Mouse (Mus musculus): ENCODE results near the gene Il27ra. TPM values are rescaled to one million over a fixed set of nuclear protein-coding genes. Genes with fewer than 3 reads are reported as not detected.
A peak's percentile ranks its signal among the peaks of the same experiment; 100 is the strongest.
"Not testable (repeated sequence)": the region's sequence is repeated elsewhere in the genome, so short reads cannot be mapped to it uniquely, and the experiment has no call there.

Il27ra gene
- polyA plus RNA-seq, 1 experiment = 0.49 TPM

DNA sequence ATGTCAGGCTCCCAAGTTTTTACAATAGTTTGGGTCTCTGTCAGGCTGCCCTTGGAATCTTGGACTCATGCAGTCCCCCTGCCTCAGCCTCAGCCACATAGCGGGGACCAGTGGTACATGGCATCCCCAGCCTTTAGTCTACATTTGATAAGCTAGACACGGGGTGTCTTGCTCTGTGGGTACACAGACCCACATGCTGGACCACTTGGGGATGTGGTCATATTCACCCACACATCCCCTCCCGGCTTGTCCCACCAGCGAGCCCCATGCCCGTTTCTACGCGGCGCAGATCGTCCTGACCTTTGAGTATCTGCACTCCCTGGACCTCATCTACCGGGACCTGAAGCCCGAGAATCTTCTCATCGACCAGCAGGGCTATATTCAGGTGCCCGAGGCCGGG lies 52.2 kb downstream of the Il27ra start:
- TF ChIP-seq FOSL1 (IDR thresholded peaks at IDR 0.05; ENCODE audit: insufficient read depth, low read length, poor library complexity, severe bottlenecking) (no peak), CEBPB (IDR thresholded peaks at IDR 0.05; ENCODE audit: low read depth) (no peak), MYOG (IDR thresholded peaks at IDR 0.05; ENCODE audit: control insufficient read depth, extremely low read depth, insufficient read length) (no peak), MAX (IDR thresholded peaks at IDR 0.05) (no peak), CTCF (IDR thresholded peaks at IDR 0.05; ENCODE audit: control insufficient read depth, insufficient read depth, insufficient read length) (no peak), USF1 (IDR thresholded peaks at IDR 0.05; ENCODE audit: low read depth) (no peak), MYOD1 (IDR thresholded peaks at IDR 0.05; ENCODE audit: control insufficient read depth, insufficient read length, low read depth) (no peak)
- Histone ChIP-seq H3K79me2 (ENCODE audit: control insufficient read depth, insufficient read depth) (no peaks in the 10 kb centered on the region), H3K36me3 (ENCODE audit: control insufficient read depth, insufficient read depth) (peaks cover 60% of the 10 kb centered on the region), H3ac (ENCODE audit: control insufficient read depth, insufficient read length, low read depth) (no peak overlapping the region), H3K79me3 (ENCODE audit: low read depth) (no peaks in the 10 kb centered on the region), H3K4me3 (ENCODE audit: insufficient read depth, poor library complexity, severe bottlenecking) (no peak overlapping the region), H3K27me3 (ENCODE audit: control insufficient read depth, insufficient read depth, insufficient read length) (no peaks in the 10 kb centered on the region)

DNA sequence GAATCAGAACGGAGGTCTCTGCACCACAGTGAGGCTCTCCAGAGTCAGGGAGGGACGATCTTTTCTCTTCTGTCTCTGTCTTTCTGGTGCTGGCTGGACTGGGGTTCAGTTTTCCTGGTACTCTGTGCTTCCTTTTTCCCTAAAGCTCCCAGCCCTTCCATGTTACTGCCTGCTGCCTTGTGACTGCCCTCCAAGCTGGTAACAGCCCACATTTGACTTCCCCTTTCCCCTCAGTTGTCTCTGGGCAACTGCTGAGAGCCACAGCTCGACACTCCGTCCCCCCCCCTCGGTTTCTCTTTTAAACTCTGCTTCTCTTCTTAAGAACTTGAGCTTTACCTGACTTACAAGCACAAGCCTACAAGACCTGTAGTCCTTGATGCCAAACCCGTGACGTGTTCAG lies 53.1 kb downstream of the Il27ra start:
- Histone ChIP-seq H3K27me3 (ENCODE audit: control insufficient read depth, insufficient read depth, insufficient read length) (no peaks in the 10 kb centered on the region), H3K36me3 (ENCODE audit: control insufficient read depth, insufficient read depth) (peaks cover 55% of the 10 kb centered on the region), H3K79me2 (ENCODE audit: control insufficient read depth, insufficient read depth) (no peaks in the 10 kb centered on the region), H3K79me3 (ENCODE audit: low read depth) (no peaks in the 10 kb centered on the region), H3K4me3 (ENCODE audit: insufficient read depth, poor library complexity, severe bottlenecking) (no peak overlapping the region), H3ac (ENCODE audit: control insufficient read depth, insufficient read length, low read depth) (no peak overlapping the region)
- TF ChIP-seq MYOG (IDR thresholded peaks at IDR 0.05; ENCODE audit: control insufficient read depth, extremely low read depth, insufficient read length) = no peak

DNA sequence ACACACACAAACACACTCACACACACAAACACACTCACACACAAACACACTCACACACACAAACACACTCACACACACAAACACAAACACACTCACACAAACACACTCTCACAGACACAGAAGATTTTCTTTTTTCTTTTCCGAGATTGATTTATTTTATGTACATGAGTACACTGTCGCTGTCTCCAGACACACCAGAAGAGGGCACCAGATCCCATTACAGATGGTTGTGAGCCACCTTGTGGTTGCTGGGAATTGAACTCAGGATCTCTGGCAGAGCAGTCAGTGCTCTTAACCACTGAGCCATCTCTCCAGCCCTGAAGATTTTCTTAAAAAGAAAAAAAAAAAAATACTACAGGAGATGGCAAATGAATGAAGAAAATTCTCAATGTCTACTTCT lies 59.2 kb downstream of the Il27ra start:
- H3K79me2 ChIP-seq (ENCODE audit: control insufficient read depth, insufficient read depth); H3K79me3 ChIP-seq (ENCODE audit: low read depth); H3K4me3 ChIP-seq (ENCODE audit: insufficient read depth, poor library complexity, severe bottlenecking); H3ac ChIP-seq (ENCODE audit: control insufficient read depth, insufficient read length, low read depth); H3K27me3 ChIP-seq (ENCODE audit: control insufficient read depth, insufficient read depth, insufficient read length): not testable (repeated sequence)
- H3K36me3 ChIP-seq (ENCODE audit: control insufficient read depth, insufficient read depth) = peaks cover 48% of the 10 kb centered on the region

DNA sequence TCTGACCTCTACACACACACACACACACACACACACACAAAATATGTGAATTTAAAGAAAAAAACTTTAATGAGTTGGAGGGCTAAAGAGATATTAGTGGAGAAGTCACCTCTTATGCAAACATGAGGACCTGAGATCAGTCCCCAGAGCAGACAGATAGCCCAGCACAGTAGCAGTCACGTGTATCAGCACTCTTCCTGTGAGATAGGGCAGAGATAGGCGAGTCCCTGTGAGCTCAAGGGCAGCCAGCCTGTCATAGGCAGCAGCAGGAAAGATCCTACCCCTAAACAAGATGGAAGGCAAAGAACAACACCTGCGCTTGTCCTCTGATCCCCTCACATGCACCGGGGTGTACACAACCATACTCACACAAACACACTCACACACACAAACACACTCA lies 59.9 kb downstream of the Il27ra start:
- Histone ChIP-seq H3K36me3 (ENCODE audit: control insufficient read depth, insufficient read depth) (peaks cover 40% of the 10 kb centered on the region), H3K27me3 (ENCODE audit: control insufficient read depth, insufficient read depth, insufficient read length) (no peaks in the 10 kb centered on the region), H3K4me3 (ENCODE audit: insufficient read depth, poor library complexity, severe bottlenecking) (no peak overlapping the region), H3K79me3 (ENCODE audit: low read depth) (no peaks in the 10 kb centered on the region), H3K79me2 (ENCODE audit: control insufficient read depth, insufficient read depth) (peaks cover 5% of the 10 kb centered on the region), H3ac (ENCODE audit: control insufficient read depth, insufficient read length, low read depth) (no peak overlapping the region)
- TF ChIP-seq CEBPB (IDR thresholded peaks at IDR 0.05; ENCODE audit: low read depth) (no peak), MYOG (IDR thresholded peaks at IDR 0.05; ENCODE audit: control insufficient read depth, extremely low read depth, insufficient read length) (no peak), USF1 (IDR thresholded peaks at IDR 0.05; ENCODE audit: low read depth) (no peak), FOSL1 (IDR thresholded peaks at IDR 0.05; ENCODE audit: insufficient read depth, low read length, poor library complexity, severe bottlenecking) (no peak), CTCF (IDR thresholded peaks at IDR 0.05; ENCODE audit: control insufficient read depth, insufficient read depth, insufficient read length) (no peak), MAX (IDR thresholded peaks at IDR 0.05) (no peak), MYOD1 (IDR thresholded peaks at IDR 0.05; ENCODE audit: control insufficient read depth, insufficient read length, low read depth) (no peak)

DNA sequence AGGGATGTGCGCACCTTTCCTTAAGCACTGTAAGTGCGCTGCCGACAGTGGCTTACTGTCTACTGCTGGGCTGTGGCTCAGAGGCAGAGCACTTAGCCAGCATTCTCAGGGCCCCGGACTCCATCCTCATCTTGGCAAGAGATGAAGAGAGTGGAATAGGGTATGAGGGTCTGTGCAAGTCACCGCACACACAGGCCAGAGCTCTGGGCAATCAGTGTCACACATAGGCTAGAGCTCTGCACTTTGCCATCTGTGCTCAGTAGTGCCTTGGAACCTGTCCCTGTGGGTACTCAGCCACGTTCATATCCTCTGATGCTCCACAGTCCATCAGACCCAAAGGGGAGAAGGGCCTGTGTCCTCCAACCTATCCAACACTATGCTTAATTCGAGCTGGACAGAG lies 60.9 kb downstream of the Il27ra start:
- Histone ChIP-seq H3K4me3 (ENCODE audit: insufficient read depth, poor library complexity, severe bottlenecking) (no peak overlapping the region), H3K27me3 (ENCODE audit: control insufficient read depth, insufficient read depth, insufficient read length) (no peaks in the 10 kb centered on the region), H3K79me2 (ENCODE audit: control insufficient read depth, insufficient read depth) (peaks cover 14% of the 10 kb centered on the region), H3K79me3 (ENCODE audit: low read depth) (no peaks in the 10 kb centered on the region), H3ac (ENCODE audit: control insufficient read depth, insufficient read length, low read depth) (no peak overlapping the region), H3K36me3 (ENCODE audit: control insufficient read depth, insufficient read depth) (peaks cover 32% of the 10 kb centered on the region)
- no peak for TF ChIP-seq MYOG (IDR thresholded peaks at IDR 0.05; ENCODE audit: control insufficient read depth, extremely low read depth, insufficient read length)
- TF ChIP-seq FOSL1 (IDR thresholded peaks at IDR 0.05; ENCODE audit: insufficient read depth, low read length, poor library complexity, severe bottlenecking) = no peak
- TF ChIP-seq CTCF (IDR thresholded peaks at IDR 0.05; ENCODE audit: control insufficient read depth, insufficient read depth, insufficient read length) = no peak
- TF ChIP-seq MYOD1 (IDR thresholded peaks at IDR 0.05; ENCODE audit: control insufficient read depth, insufficient read length, low read depth) = no peak
- no peak for TF ChIP-seq CEBPB (IDR thresholded peaks at IDR 0.05; ENCODE audit: low read depth)
- TF ChIP-seq MAX (IDR thresholded peaks at IDR 0.05) = no peak
- TF ChIP-seq USF1 (IDR thresholded peaks at IDR 0.05; ENCODE audit: low read depth) = no peak

DNA sequence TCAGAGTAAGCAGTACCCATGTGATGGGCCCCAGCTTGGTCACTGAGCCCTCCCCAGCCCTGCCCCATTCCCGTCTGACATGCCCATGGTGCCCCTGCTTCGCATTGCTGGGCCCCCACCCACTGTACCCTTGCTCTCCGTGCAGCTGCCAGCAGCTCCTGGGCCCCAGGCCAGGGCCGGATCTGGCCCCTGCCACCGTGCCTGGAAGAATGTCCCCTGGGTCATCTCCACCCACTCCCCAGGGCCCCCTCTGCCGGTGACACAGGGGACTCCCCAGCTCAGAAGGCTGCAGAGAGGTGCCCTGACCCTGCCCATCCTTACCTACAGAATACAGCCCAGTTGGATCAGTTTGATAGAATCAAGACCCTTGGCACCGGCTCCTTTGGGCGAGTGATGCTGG lies 61.5 kb downstream of the Il27ra start:
- H3K27me3 ChIP-seq (ENCODE audit: control insufficient read depth, insufficient read depth, insufficient read length) = no peaks in the 10 kb centered on the region
- H3K79me2 ChIP-seq (ENCODE audit: control insufficient read depth, insufficient read depth) = peaks cover 21% of the 10 kb centered on the region
- H3K79me3 ChIP-seq (ENCODE audit: low read depth) = peaks cover 2% of the 10 kb centered on the region
- no peak for TF ChIP-seq CEBPB (IDR thresholded peaks at IDR 0.05; ENCODE audit: low read depth)
- no peak for TF ChIP-seq CTCF (IDR thresholded peaks at IDR 0.05; ENCODE audit: control insufficient read depth, insufficient read depth, insufficient read length)
- TF ChIP-seq USF1 (IDR thresholded peaks at IDR 0.05; ENCODE audit: low read depth) = no peak
- no peak for TF ChIP-seq FOSL1 (IDR thresholded peaks at IDR 0.05; ENCODE audit: insufficient read depth, low read length, poor library complexity, severe bottlenecking)
- no peak for TF ChIP-seq MYOD1 (IDR thresholded peaks at IDR 0.05; ENCODE audit: control insufficient read depth, insufficient read length, low read depth)
- TF ChIP-seq MYOG (IDR thresholded peaks at IDR 0.05; ENCODE audit: control insufficient read depth, extremely low read depth, insufficient read length) = no peak
- TF ChIP-seq MAX (IDR thresholded peaks at IDR 0.05) = no peak
- H3K4me3 ChIP-seq (ENCODE audit: insufficient read depth, poor library complexity, severe bottlenecking) = no peak overlapping the region
- no peak overlapping the region for H3ac ChIP-seq (ENCODE audit: control insufficient read depth, insufficient read length, low read depth)
- H3K36me3 ChIP-seq (ENCODE audit: control insufficient read depth, insufficient read depth) = peaks cover 25% of the 10 kb centered on the region

Small RNA genes lying within 50 kb of the gene (microRNA-seq; reads per million reads assigned to microRNA genes)
- gene Mir1199 (ENCODE audit: borderline microRNAs expressed) (1.6 reads per million, percentile 35 among the genes with 10 or more reads in this experiment), gene Mir709 (ENCODE audit: borderline microRNAs expressed) (not detected), gene Mir8111 (ENCODE audit: borderline microRNAs expressed) (0.20 reads per million)

Other genes starting within 250 kb of the Il27ra start
- gene Adgrl1, start 142.5 kb downstream of the Il27ra start, polyA plus RNA-seq (2012; fragmentation: generic; extraction: Trizol) = 16.6 TPM
- gene Gm10644, start 87.4 kb downstream of the Il27ra start, polyA plus RNA-seq (2012; fragmentation: generic; extraction: Trizol) = 0.08 TPM
- gene Asf1b, start 87.1 kb downstream of the Il27ra start, polyA plus RNA-seq (2012; fragmentation: generic; extraction: Trizol) = 140 TPM
- 75.1 TPM for gene Prkaca, start 69.6 kb downstream of the Il27ra start, polyA plus RNA-seq (2012; fragmentation: generic; extraction: Trizol)
- 69.7 TPM for gene Samd1, start 44.9 kb downstream of the Il27ra start, polyA plus RNA-seq (2012; fragmentation: generic; extraction: Trizol)
- 0.12 TPM for gene 1700067K01Rik, start 41.1 kb downstream of the Il27ra start, polyA plus RNA-seq (2012; fragmentation: generic; extraction: Trizol)
- 1.5 TPM for gene 2210011C24Rik, start 30.4 kb downstream of the Il27ra start, polyA plus RNA-seq (2012; fragmentation: generic; extraction: Trizol)
- 3.5 TPM for gene Palm3, start 21.1 kb downstream of the Il27ra start, polyA plus RNA-seq (2012; fragmentation: generic; extraction: Trizol)
- gene Rln3, start 2.4 kb upstream of the Il27ra start, polyA plus RNA-seq (2012; fragmentation: generic; extraction: Trizol) = not detected
- 0.49 TPM for gene Gm10643, start 22.5 kb upstream of the Il27ra start, polyA plus RNA-seq (2012; fragmentation: generic; extraction: Trizol)
- 9.8 TPM for gene Rfx1, start 24.2 kb upstream of the Il27ra start, polyA plus RNA-seq (2012; fragmentation: generic; extraction: Trizol)
- gene Dcaf15, start 62.2 kb upstream of the Il27ra start, polyA plus RNA-seq (2012; fragmentation: generic; extraction: Trizol) = 45.2 TPM
- gene Podnl1, start 83.4 kb upstream of the Il27ra start, polyA plus RNA-seq (2012; fragmentation: generic; extraction: Trizol) = 10.3 TPM
- 25.2 TPM for gene Cc2d1a, start 105.3 kb upstream of the Il27ra start, polyA plus RNA-seq (2012; fragmentation: generic; extraction: Trizol)
- gene 4930432K21Rik, start 105.4 kb upstream of the Il27ra start, polyA plus RNA-seq (2012; fragmentation: generic; extraction: Trizol) = 0.61 TPM
- gene Nanos3, start 142.6 kb upstream of the Il27ra start, polyA plus RNA-seq (2012; fragmentation: generic; extraction: Trizol) = 1.1 TPM
- gene Zswim4, start 194.5 kb upstream of the Il27ra start, polyA plus RNA-seq (2012; fragmentation: generic; extraction: Trizol) = 10.1 TPM
- 281 TPM for gene D8Ertd738e, start 207.1 kb upstream of the Il27ra start, polyA plus RNA-seq (2012; fragmentation: generic; extraction: Trizol)
- gene Mri1, start 214.7 kb upstream of the Il27ra start, polyA plus RNA-seq (2012; fragmentation: generic; extraction: Trizol) = 23.2 TPM
- 16.1 TPM for gene Ccdc130, start 227.8 kb upstream of the Il27ra start, polyA plus RNA-seq (2012; fragmentation: generic; extraction: Trizol)

All from C2C12 (cell line).